Mouse (Mus musculus): ENCODE results near the gene Sdc3. TPM values are rescaled to one million over a fixed set of nuclear protein-coding genes. Genes with fewer than 3 reads are reported as not detected.
A peak's percentile ranks its signal among the peaks of the same experiment; 100 is the strongest.

The Sdc3 gene
- total RNA-seq, 2 experiments from 2014 or later = 146 to 151 TPM

GRCm38 (mm10) chr4:130791811-130792375 lies 444 bp upstream of the Sdc3 start:
- peak in 1 of 2 experiments; percentile 53 for DNase-seq (ENCODE audit: extremely low spot score in 1 of 2, low spot score in 1 of 2)

- no peak for DNase-seq (ENCODE audit: extremely low spot score in 1 of 2, low spot score in 1 of 2)
These were observed 804 bp downstream of the Sdc3 start for GRCm38 (mm10) chr4:130793180-130793501.

GRCm38 (mm10) chr4:130794771-130795170 lies 2.4 kb downstream of the Sdc3 start:
- DNase-seq (ENCODE audit: extremely low spot score in 1 of 2, low spot score in 1 of 2) = no peak

GRCm38 (mm10) chr4:130795970-130796369 lies 3.6 kb downstream of the Sdc3 start:
- DNase-seq (ENCODE audit: extremely low spot score in 1 of 2, low spot score in 1 of 2) = no peak

GRCm38 (mm10) chr4:130797201-130798051 lies 5.1 kb downstream of the Sdc3 start:
- no peak for DNase-seq (ENCODE audit: extremely low spot score in 1 of 2, low spot score in 1 of 2)

- DNase-seq (ENCODE audit: extremely low spot score in 1 of 2, low spot score in 1 of 2) = no peak
These were observed 6.1 kb downstream of the Sdc3 start for GRCm38 (mm10) chr4:130798416-130798815.

GRCm38 (mm10) chr4:130799118-130799517 lies 6.8 kb downstream of the Sdc3 start:
- no peak for DNase-seq (ENCODE audit: extremely low spot score in 1 of 2, low spot score in 1 of 2)

GRCm38 (mm10) chr4:130799582-130799981 lies 7.2 kb downstream of the Sdc3 start:
- no peak for DNase-seq (ENCODE audit: extremely low spot score in 1 of 2, low spot score in 1 of 2)

GRCm38 (mm10) chr4:130800147-130800546 lies 7.8 kb downstream of the Sdc3 start:
- DNase-seq (ENCODE audit: extremely low spot score in 1 of 2, low spot score in 1 of 2) = no peak

GRCm38 (mm10) chr4:130801198-130801597 lies 8.9 kb downstream of the Sdc3 start:
- no peak for DNase-seq (ENCODE audit: extremely low spot score in 1 of 2, low spot score in 1 of 2)

GRCm38 (mm10) chr4:130801624-130802329 lies 9.4 kb downstream of the Sdc3 start:
- no peak for DNase-seq (ENCODE audit: extremely low spot score in 1 of 2, low spot score in 1 of 2)

- no peak for DNase-seq (ENCODE audit: extremely low spot score in 1 of 2, low spot score in 1 of 2)
These were observed 11.3 kb downstream of the Sdc3 start for GRCm38 (mm10) chr4:130803591-130803990.

- DNase-seq (ENCODE audit: extremely low spot score in 1 of 2, low spot score in 1 of 2) = no peak
These were observed 12.0 kb downstream of the Sdc3 start for GRCm38 (mm10) chr4:130804292-130804691.

GRCm38 (mm10) chr4:130804771-130805361 lies 12.5 kb downstream of the Sdc3 start:
- DNase-seq (ENCODE audit: extremely low spot score in 1 of 2, low spot score in 1 of 2) = peak in 1 of 2 experiments; percentile 44

- no peak for DNase-seq (ENCODE audit: extremely low spot score in 1 of 2, low spot score in 1 of 2)
These were observed 13.4 kb downstream of the Sdc3 start for GRCm38 (mm10) chr4:130805746-130806145.

- DNase-seq (ENCODE audit: extremely low spot score in 1 of 2, low spot score in 1 of 2) = no peak
These were observed 14.4 kb downstream of the Sdc3 start for GRCm38 (mm10) chr4:130806746-130807145.

- DNase-seq (ENCODE audit: extremely low spot score in 1 of 2, low spot score in 1 of 2) = no peak
These were observed 17.4 kb downstream of the Sdc3 start for GRCm38 (mm10) chr4:130809784-130810183.

GRCm38 (mm10) chr4:130810845-130811244 lies 18.5 kb downstream of the Sdc3 start:
- no peak for DNase-seq (ENCODE audit: extremely low spot score in 1 of 2, low spot score in 1 of 2)

GRCm38 (mm10) chr4:130811385-130811784 lies 19.0 kb downstream of the Sdc3 start:
- no peak for DNase-seq (ENCODE audit: extremely low spot score in 1 of 2, low spot score in 1 of 2)

- no peak for DNase-seq (ENCODE audit: extremely low spot score in 1 of 2, low spot score in 1 of 2)
These were observed 21.6 kb downstream of the Sdc3 start for GRCm38 (mm10) chr4:130813958-130814357.

- DNase-seq (ENCODE audit: extremely low spot score in 1 of 2, low spot score in 1 of 2) = peak in 1 of 2 experiments; percentile 59
These were observed 22.5 kb downstream of the Sdc3 start for GRCm38 (mm10) chr4:130814742-130815330.
